Mouse (Mus musculus): Measurements from ENCODE around the gene Cacna2d4. TPM values are rescaled to one million over a fixed set of nuclear protein-coding genes. Genes with fewer than 3 reads are reported as not detected.

Gene Cacna2d4
- total RNA-seq, 2 experiments from 2014 or later = not detected

- DNase-seq (ENCODE audit: low spot score in 2 of 2) = no peak
Measured at GRCm38 (mm10) chr6:119385668-119386067, 149.3 kb downstream of the Cacna2d4 start.

- no peak for DNase-seq (ENCODE audit: low spot score in 2 of 2)
Measured at GRCm38 (mm10) chr6:119386421-119386820, 150.1 kb downstream of the Cacna2d4 start.

GRCm38 (mm10) chr6:119386821-119387220 is 150.5 kb downstream of the Cacna2d4 start:
- no peak for DNase-seq (ENCODE audit: low spot score in 2 of 2)

- peak in 1 of 2 experiments; percentile 40 for DNase-seq (ENCODE audit: low spot score in 2 of 2)
Measured at GRCm38 (mm10) chr6:119387801-119388649, 151.7 kb downstream of the Cacna2d4 start.

DNA sequence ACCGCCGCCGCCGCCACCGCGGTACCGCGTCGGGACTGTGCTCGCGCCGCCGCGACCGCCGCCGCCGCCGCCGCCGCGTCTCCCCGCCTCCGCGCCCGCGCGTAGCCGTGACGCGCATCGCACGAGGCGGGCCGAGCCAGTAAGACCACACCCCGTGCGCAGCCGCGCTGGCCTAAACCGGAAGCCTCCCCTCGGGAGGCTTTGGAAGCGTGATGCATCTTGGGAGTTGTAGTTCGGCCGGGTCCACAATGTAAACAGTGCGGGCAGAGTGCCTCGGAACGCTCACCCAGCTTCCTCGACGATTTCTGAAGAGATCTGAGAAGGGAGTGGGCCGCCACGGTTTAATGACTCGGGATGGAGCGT is 152.3 kb downstream of the Cacna2d4 start:
- DNase-seq (ENCODE audit: low spot score in 2 of 2) = peak; percentile 89 to 91

- DNase-seq (ENCODE audit: low spot score in 2 of 2) = no peak
Measured at GRCm38 (mm10) chr6:119389089-119389488, 152.8 kb downstream of the Cacna2d4 start.

GRCm38 (mm10) chr6:119390728-119391127 is 154.4 kb downstream of the Cacna2d4 start:
- no peak for DNase-seq (ENCODE audit: low spot score in 2 of 2)

DNA sequence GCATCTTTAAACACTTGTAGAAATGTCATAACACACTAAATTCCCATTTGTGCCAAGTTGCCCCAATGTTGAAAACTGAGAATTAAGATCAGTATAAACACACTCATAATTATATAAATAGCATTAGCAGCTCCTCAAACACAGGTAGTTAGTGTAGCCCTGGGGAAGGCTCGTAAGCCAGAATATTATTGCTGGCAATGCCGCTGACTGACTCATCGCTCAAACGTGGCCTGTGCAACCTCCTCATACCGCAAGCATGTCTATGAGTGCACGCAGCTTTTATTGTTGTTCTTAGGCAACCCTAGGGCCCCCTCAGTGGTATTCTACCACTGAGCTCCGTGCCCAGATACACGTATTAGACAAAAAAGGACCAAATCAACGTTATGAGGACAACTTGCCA is 156.5 kb downstream of the Cacna2d4 start:
- DNase-seq (ENCODE audit: low spot score in 2 of 2) = no peak

DNA sequence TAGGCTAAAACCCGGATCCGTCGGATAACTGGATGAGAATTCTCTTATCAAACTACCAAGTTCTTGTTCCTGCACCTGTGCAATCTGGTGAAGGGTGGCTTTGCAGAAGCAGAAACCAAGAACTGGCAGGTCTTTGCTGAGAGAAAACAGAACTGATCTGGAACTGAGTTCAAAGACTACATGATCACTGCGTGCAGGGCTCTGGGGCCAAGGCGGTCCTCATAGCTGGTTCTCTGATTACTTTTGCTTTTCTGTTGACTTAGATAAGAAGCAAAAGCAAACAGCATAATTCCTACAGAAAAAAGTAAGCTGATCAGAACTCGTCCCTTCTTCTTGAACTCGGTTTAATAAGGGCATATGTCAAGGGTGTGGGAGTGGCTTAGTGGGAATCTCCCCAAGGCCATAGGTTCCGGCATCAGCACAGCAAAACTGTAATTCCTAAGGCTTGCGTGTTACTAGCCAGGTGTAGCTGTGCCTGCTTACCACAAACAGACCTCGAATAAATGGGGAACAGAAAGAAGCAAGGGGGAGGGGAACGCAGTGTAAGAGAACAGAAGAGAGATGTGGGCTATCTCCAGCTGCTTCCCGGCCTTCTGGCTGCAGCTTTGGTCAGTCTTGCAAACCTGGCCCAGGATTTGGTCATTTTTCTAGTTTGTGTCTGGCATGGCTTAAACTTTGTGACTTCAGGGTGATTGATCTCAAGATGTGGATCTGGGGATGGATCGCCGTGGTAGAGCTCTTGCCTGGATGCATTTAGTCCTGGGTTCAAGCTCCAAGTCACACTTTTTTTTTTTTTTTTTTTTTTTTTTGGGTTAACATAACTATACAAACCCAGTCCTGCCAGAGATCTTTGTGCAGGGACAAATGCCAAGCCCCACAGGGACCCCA is 159.3 kb downstream of the Cacna2d4 start:
- DNase-seq (ENCODE audit: low spot score in 2 of 2) = no peak

DNA sequence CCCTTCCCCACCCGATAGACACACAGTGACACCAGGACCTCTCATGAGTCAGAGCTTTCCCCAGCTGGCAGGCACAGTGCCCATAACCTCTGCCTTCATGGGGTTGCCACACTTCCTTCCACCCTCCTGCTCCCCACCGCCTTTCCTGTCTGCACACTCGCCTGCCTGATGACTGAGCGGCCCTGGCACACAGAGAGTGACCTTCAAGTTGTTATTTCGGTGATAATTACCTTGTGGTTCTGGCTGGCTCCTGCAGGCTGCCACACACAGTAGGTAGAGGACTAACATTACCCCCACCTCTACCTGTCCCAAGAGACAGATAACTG is 159.9 kb downstream of the Cacna2d4 start:
- peak; percentile 64 to 66 for DNase-seq (ENCODE audit: low spot score in 2 of 2)

GRCm38 (mm10) chr6:119399371-119399770 is 163.0 kb downstream of the Cacna2d4 start:
- no peak for DNase-seq (ENCODE audit: low spot score in 2 of 2)

- no peak for DNase-seq (ENCODE audit: low spot score in 2 of 2)
Measured at GRCm38 (mm10) chr6:119400649-119401048, 164.3 kb downstream of the Cacna2d4 start.

- no peak for DNase-seq (ENCODE audit: low spot score in 2 of 2)
Measured at GRCm38 (mm10) chr6:119401545-119402304, 165.4 kb downstream of the Cacna2d4 start.

Other genes starting within 250 kb of the Cacna2d4 start
- gene Dcp1b, start 61.3 kb upstream of the Cacna2d4 start, total RNA-seq (2021) = 10 to 100 TPM in 1 of 2 experiments, 1 to 10 TPM in 1; 7.9 to 10.7 TPM
- 10 to 100 TPM; 66.4 to 84.0 TPM for gene Cacna1c, start 40.1 kb upstream of the Cacna2d4 start, total RNA-seq (2021)
- under 1 TPM in 1 of 2 experiments, not detected in 1; 0.27 TPM for gene Lrtm2, start 94.2 kb downstream of the Cacna2d4 start, total RNA-seq (2021)
- gene Adipor2, start 181.2 kb downstream of the Cacna2d4 start, total RNA-seq (2021) = 100 to 1,000 TPM; 191 to 229 TPM
- gene Fbxl14, start 243.1 kb downstream of the Cacna2d4 start, total RNA-seq (2021) = 10 to 100 TPM; 31.7 to 34.1 TPM